Comparison of ENCODE assay signal across 16 mouse cellular contexts in genomic region chr10:30370542-30370941, GRCm38 (mm10).
"Had no signal": no experiment of that assay in that cellular context is flagged by ENCODE, and none has a peak within 500 bp of the region (broad histone marks: within the 10 kb centered on the region; RNA-seq: fewer than 3 reads in every experiment).

No protein-coding gene starts in this region.

- DNase-seq: kidney, postnatal 14 days; lung, adult 2 months; lung, postnatal 36 days; right cerebral cortex, adult 18-20 months; right cerebral cortex, postnatal 25 days; thymus, postnatal 4 days had no signal

- H3K4me2 ChIP-seq: liver, embryonic 11.5 days; liver, embryonic 15.5 days; midbrain, embryonic 12.5 days; neural tube, embryonic 15.5 days had no signal

- H3K27ac ChIP-seq: left cerebral cortex, adult 2 months; limb, embryonic 10.5 days; liver, embryonic 15.5 days; midbrain, embryonic 12.5 days; neural tube, embryonic 15.5 days; stomach, postnatal 0 days had no signal

- H3K4me3 ChIP-seq: left cerebral cortex, adult 2 months; limb, embryonic 10.5 days; liver, embryonic 15.5 days; megakaryocyte, embryonic 14.5 days; midbrain, embryonic 12.5 days; neural tube, embryonic 15.5 days had no signal

- H3K27me3 ChIP-seq: liver, embryonic 15.5 days; megakaryocyte, embryonic 14.5 days; midbrain, embryonic 12.5 days; neural tube, embryonic 15.5 days had no signal

- H3K36me3 ChIP-seq: limb, embryonic 10.5 days; liver, embryonic 15.5 days; midbrain, embryonic 12.5 days; neural tube, embryonic 15.5 days had no signal

- H3K9me3 ChIP-seq: limb, embryonic 10.5 days; liver, embryonic 15.5 days; midbrain, embryonic 12.5 days; neural tube, embryonic 15.5 days had no signal

- H3K4me1 ChIP-seq: limb, embryonic 10.5 days; liver, embryonic 15.5 days; megakaryocyte, embryonic 14.5 days; midbrain, embryonic 12.5 days; neural tube, embryonic 15.5 days had no signal

- ATAC-seq: lung, postnatal 0 days; midbrain, embryonic 16.5 days had no signal

- H3K9ac ChIP-seq: liver, embryonic 15.5 days; midbrain, embryonic 12.5 days; neural tube, embryonic 15.5 days had no signal
